23 mouse cellular contexts compared by ENCODE assay signal in genomic region chr1:20984582-20984981, GRCm38 (mm10). TPM values are rescaled to one million over a fixed set of nuclear protein-coding genes. Genes with fewer than 3 reads are reported as not detected.
DNase-seq lines count a peak whose midpoint lies in the region; ATAC-seq lines count a peak whose summit lies in the region.
"Had no signal": no experiment of that assay in that cellular context is flagged by ENCODE, and none has a peak within 500 bp of the region (broad histone marks: within the 10 kb centered on the region; RNA-seq: fewer than 3 reads in every experiment).

No protein-coding gene starts in this region.

- H3K36me3 ChIP-seq in hindbrain, embryonic 11.5 days (ENCODE audit: control insufficient read depth, insufficient read depth, low read length), result no peaks in the 10 kb centered on the region
- no peaks in the 10 kb centered on the region for H3K36me3 ChIP-seq in hindbrain, embryonic 10.5 days
- no peaks in the 10 kb centered on the region for H3K36me3 ChIP-seq in forebrain, embryonic 13.5 days (ENCODE audit: poor library complexity, severe bottlenecking)
- no peaks in the 10 kb centered on the region for H3K36me3 ChIP-seq in hindbrain, embryonic 14.5 days (replicated peaks; ENCODE audit: control insufficient read depth, insufficient read depth)
- H3K36me3 ChIP-seq in neural tube, embryonic 12.5 days, result no peaks in the 10 kb centered on the region
- H3K36me3 ChIP-seq: heart, embryonic 15.5 days; limb, embryonic 15.5 days; liver, embryonic 15.5 days had no signal

- no peak overlapping the region for H3K9ac ChIP-seq in hindbrain, embryonic 11.5 days (ENCODE audit: low read depth, low read length)
- no peak overlapping the region for H3K9ac ChIP-seq in forebrain, embryonic 13.5 days
- no peak overlapping the region for H3K9ac ChIP-seq in hindbrain, embryonic 14.5 days
- no peak overlapping the region for H3K9ac ChIP-seq in neural tube, embryonic 12.5 days
- H3K9ac ChIP-seq: heart, embryonic 15.5 days; limb, embryonic 15.5 days; liver, embryonic 15.5 days had no signal

- H3K27ac ChIP-seq in hindbrain, embryonic 11.5 days (ENCODE audit: low read depth, low read length), result no peak overlapping the region
- no peak overlapping the region for H3K27ac ChIP-seq in hindbrain, embryonic 10.5 days
- H3K27ac ChIP-seq in forebrain, embryonic 13.5 days, result no peak overlapping the region
- no peak overlapping the region for H3K27ac ChIP-seq in hindbrain, embryonic 14.5 days
- H3K27ac ChIP-seq in neural tube, embryonic 12.5 days, result no peak overlapping the region
- H3K27ac ChIP-seq: heart, embryonic 15.5 days; layer of hippocampus, adult 2 months; limb, embryonic 15.5 days; liver, embryonic 15.5 days; stomach, postnatal 0 days had no signal

- 0 out of 2 replicates have a peak, but pooled peaks have one; percentile 23 for ATAC-seq in hindbrain, embryonic 11.5 days (ENCODE audit: low FRiP score)
- peak; percentile 54; the same call in 1 of the 2 replicates for ATAC-seq in forebrain, embryonic 13.5 days
- ATAC-seq in hindbrain, embryonic 14.5 days (ENCODE audit: low FRiP score), result peak; percentile 57; the same call in 1 of the 2 replicates
- ATAC-seq in neural tube, embryonic 12.5 days (ENCODE audit: low FRiP score, low read depth), result peak; percentile 63; the same call in 1 of the 2 replicates

- no peaks in the 10 kb centered on the region for H3K27me3 ChIP-seq in hindbrain, embryonic 11.5 days (ENCODE audit: control insufficient read depth, insufficient read depth, low read length)
- H3K27me3 ChIP-seq in hindbrain, embryonic 10.5 days (ENCODE audit: insufficient read depth, poor library complexity, severe bottlenecking), result no peaks in the 10 kb centered on the region
- H3K27me3 ChIP-seq in forebrain, embryonic 13.5 days, result no peaks in the 10 kb centered on the region
- H3K27me3 ChIP-seq in hindbrain, embryonic 14.5 days (ENCODE audit: control insufficient read depth, insufficient read depth, low read length), result no peaks in the 10 kb centered on the region
- no peaks in the 10 kb centered on the region for H3K27me3 ChIP-seq in neural tube, embryonic 12.5 days (replicated peaks)
- H3K27me3 ChIP-seq: heart, embryonic 15.5 days; limb, embryonic 15.5 days; liver, embryonic 15.5 days had no signal

- DNase-seq in hindbrain, embryonic 11.5 days (ENCODE audit: low spot score), result no peak
- no peak for DNase-seq in hindbrain, embryonic 10.5 days (ENCODE audit: low spot score)
- peak; percentile 20 for DNase-seq in hindbrain, embryonic 14.5 days (ENCODE audit: low spot score)
- no peak for DNase-seq in kidney, adult 8-10 months
- DNase-seq in cerebellum, postnatal 25 days, result no peak
- no peak for DNase-seq in heart, postnatal 10 days
- DNase-seq: adrenal gland, postnatal 36 days; B cell, adult 2 months; cerebellum, adult 2 months; gastrocnemius, postnatal 10 days; heart, adult 18-20 months; kidney, adult 2 months; kidney, postnatal 14 days; retina, postnatal 1 day; right cerebral cortex, postnatal 4 days had no signal

- WGBS in hindbrain, embryonic 11.5 days, result 66% methylated on average over 4 of the region's 4 CpGs
- 64% methylated on average over 4 of the region's 4 CpGs for WGBS in hindbrain, embryonic 10.5 days
- WGBS in forebrain, embryonic 13.5 days, result 21% methylated on average over 4 of the region's 4 CpGs
- WGBS in hindbrain, embryonic 14.5 days, result 42% methylated on average over 4 of the region's 4 CpGs
- WGBS in neural tube, embryonic 12.5 days, result 44% methylated on average over 4 of the region's 4 CpGs

- no peak overlapping the region for H3K4me3 ChIP-seq in hindbrain, embryonic 11.5 days (ENCODE audit: low read depth, low read length)
- no peak overlapping the region for H3K4me3 ChIP-seq in hindbrain, embryonic 10.5 days
- H3K4me3 ChIP-seq in forebrain, embryonic 13.5 days, result no peak overlapping the region
- H3K4me3 ChIP-seq in hindbrain, embryonic 14.5 days (replicated peaks; ENCODE audit: low read length), result no peak overlapping the region
- no peak overlapping the region for H3K4me3 ChIP-seq in neural tube, embryonic 12.5 days
- H3K4me3 ChIP-seq: heart, embryonic 15.5 days; layer of hippocampus, adult 2 months; limb, embryonic 15.5 days; liver, embryonic 15.5 days had no signal

- no peaks in the 10 kb centered on the region for H3K9me3 ChIP-seq in hindbrain, embryonic 11.5 days (ENCODE audit: control insufficient read depth, low read length)
- no peaks in the 10 kb centered on the region for H3K9me3 ChIP-seq in hindbrain, embryonic 10.5 days
- H3K9me3 ChIP-seq in forebrain, embryonic 13.5 days (replicated peaks), result no peaks in the 10 kb centered on the region
- no peaks in the 10 kb centered on the region for H3K9me3 ChIP-seq in hindbrain, embryonic 14.5 days (ENCODE audit: control insufficient read depth, low read length)
- H3K9me3 ChIP-seq in neural tube, embryonic 12.5 days, result no peaks in the 10 kb centered on the region
- H3K9me3 ChIP-seq: heart, embryonic 15.5 days; limb, embryonic 15.5 days; liver, embryonic 15.5 days had no signal

- H3K4me1 ChIP-seq in hindbrain, embryonic 11.5 days (replicated peaks; ENCODE audit: control insufficient read depth, insufficient read depth, low read length), result no peaks in the 10 kb centered on the region
- peaks cover 10% of the 10 kb centered on the region for H3K4me1 ChIP-seq in hindbrain, embryonic 10.5 days (replicated peaks)
- H3K4me1 ChIP-seq in forebrain, embryonic 13.5 days, result 0 out of 2 replicates have a peak, but pooled peaks cover 3% of the 10 kb centered on the region
- no peaks in the 10 kb centered on the region for H3K4me1 ChIP-seq in hindbrain, embryonic 14.5 days (replicated peaks; ENCODE audit: control insufficient read depth, insufficient read depth, low read length)
- no peaks in the 10 kb centered on the region for H3K4me1 ChIP-seq in neural tube, embryonic 12.5 days
- H3K4me1 ChIP-seq: heart, embryonic 15.5 days; limb, embryonic 15.5 days; liver, embryonic 15.5 days had no signal

- H3K4me2 ChIP-seq in hindbrain, embryonic 11.5 days (replicated peaks; ENCODE audit: low read depth, low read length), result no peak overlapping the region
- no peak overlapping the region for H3K4me2 ChIP-seq in forebrain, embryonic 13.5 days
- no peak overlapping the region for H3K4me2 ChIP-seq in hindbrain, embryonic 14.5 days (replicated peaks)
- H3K4me2 ChIP-seq in neural tube, embryonic 12.5 days (replicated peaks), result no peak overlapping the region
- H3K4me2 ChIP-seq: heart, embryonic 15.5 days; limb, embryonic 15.5 days; liver, embryonic 15.5 days had no signal

- intact Hi-C loops in heart, postnatal 10 days (cut with DNase I), result no loop called here

RNA-seq across cellular contexts. Expression of gene Efhc1, which starts 33.2 kb away (rescaled TPM):
- polyA plus RNA-seq in hindbrain, embryonic 11.5 days (2014; fragmentation: Nextera tagmentation; extraction: Ambion mirVana), result 4.0 and 4.3 TPM in 2 replicates
- polyA plus RNA-seq in hindbrain, embryonic 10.5 days (2016; fragmentation: Nextera tagmentation; extraction: Ambion mirVana), result 2.1 and 2.3 TPM in 2 replicates
- 1.5 and 2.0 TPM in 2 replicates for polyA plus RNA-seq in forebrain, embryonic 13.5 days (2015; fragmentation: Nextera tagmentation; extraction: Ambion mirVana)
- polyA plus RNA-seq in hindbrain, embryonic 14.5 days (2014; fragmentation: Nextera tagmentation; extraction: Ambion mirVana), result 3.4 and 3.5 TPM in 2 replicates
- polyA plus RNA-seq in neural tube, embryonic 12.5 days (2016; fragmentation: Nextera tagmentation; extraction: Ambion mirVana), result 1.4 and 1.5 TPM in 2 replicates
- 1 to 10 TPM; 1.0 to 1.2 TPM for total RNA-seq in heart, postnatal 10 days (2021)
- total RNA-seq: monocyte, adult 5-6 weeks had no signal
